Mouse (Mus musculus) myocyte (in vitro differentiated cells): ENCODE measurements at regions not wholly inside any gene's neighbourhood (a gene's known extent, or its start where the extent isn't known, plus 50 kb on each side); places are given as distances from the start of the nearest gene placed in this dataset.

Source experiments
- H3K27me3 ChIP-seq: one replicate; pipeline ENCODE4 v1.6.1; 2011; ENCODE audit not compliant: control insufficient read depth, insufficient read depth, insufficient read length
- H3K36me3 ChIP-seq: one replicate; pipeline ENCODE4 v1.6.1; 2011; ENCODE audit not compliant: control insufficient read depth, insufficient read depth
- H3K4me2 ChIP-seq: one replicate; pipeline ENCODE4 v1.6.1; 2011; ENCODE audit warnings: low read depth, control low read depth
- H3K4me3 ChIP-seq: one replicate; pipeline ENCODE4 v1.5.1; 2011; ENCODE audit warnings: mild to moderate bottlenecking, control low read depth, moderate library complexity
- H3K79me2 ChIP-seq: one replicate; pipeline ENCODE4 v1.6.1; 2011; ENCODE audit not compliant: control insufficient read depth, insufficient read depth
- H3ac ChIP-seq: one replicate; pipeline ENCODE4 v1.6.1; 2011; ENCODE audit not compliant: control insufficient read depth, insufficient read length
- CEBPB ChIP-seq: IDR thresholded peaks from 2 replicates; pipeline ENCODE4 v1.6.1; 2011; ENCODE audit warnings: mild to moderate bottlenecking, moderate library complexity; ENCODE audit not compliant: poor library complexity, insufficient read depth, severe bottlenecking
- E2F4 ChIP-seq: IDR thresholded peaks from one replicate; pipeline ENCODE4 v1.6.1; 2011; ENCODE audit warnings: mild to moderate bottlenecking, control low read depth, moderate library complexity; ENCODE audit not compliant: insufficient read depth
- MAX ChIP-seq: IDR thresholded peaks from one replicate; pipeline ENCODE4 v1.6.1; 2011; ENCODE audit warnings: low read depth, mild to moderate bottlenecking, control low read depth
- MYOD1 ChIP-seq, 3 experiments: IDR thresholded peaks; one replicate each; pipeline ENCODE4 v1.6.1; 2011; ENCODE audit warnings: control low read depth in 2 of 3, low read depth in 2 of 3, mild to moderate bottlenecking in 2 of 3, moderate library complexity in 1 of 3; ENCODE audit not compliant: insufficient read length in 2 of 3, control insufficient read depth in 1 of 3
- MYOG ChIP-seq, 3 experiments: IDR thresholded peaks; one replicate each; pipeline ENCODE4 v1.6.1; 2011; ENCODE audit warnings: control low read depth in 2 of 3, low read depth in 2 of 3, mild to moderate bottlenecking in 2 of 3; ENCODE audit not compliant: insufficient read length in 2 of 3, control insufficient read depth in 1 of 3, insufficient read depth in 1 of 3
- POLR2A ChIP-seq: IDR thresholded peaks from one replicate; pipeline ENCODE4 v1.6.1; 2011; ENCODE audit warnings: low read depth, mild to moderate bottlenecking, control low read depth, moderate library complexity; ENCODE audit not compliant: insufficient read length
- POLR2AphosphoS2 ChIP-seq: IDR thresholded peaks from one replicate; pipeline ENCODE4 v1.6.1; 2011; ENCODE audit warnings: low read depth, control low read depth; ENCODE audit not compliant: insufficient read length
- REST ChIP-seq: IDR thresholded peaks from one replicate; pipeline ENCODE4 v1.6.1; 2011; ENCODE audit warnings: mild to moderate bottlenecking, control low read depth, moderate library complexity; ENCODE audit not compliant: insufficient read depth, insufficient read length
- SRF ChIP-seq: IDR thresholded peaks from one replicate; pipeline ENCODE4 v1.6.1; 2011; ENCODE audit warnings: low read depth; ENCODE audit not compliant: control insufficient read depth, insufficient read length
- TCF12 ChIP-seq: IDR thresholded peaks from one replicate; pipeline ENCODE4 v1.6.1; 2011; ENCODE audit warnings: mild to moderate bottlenecking, control low read depth; ENCODE audit not compliant: poor library complexity, insufficient read depth, severe bottlenecking
- TCF3 ChIP-seq: IDR thresholded peaks from one replicate; pipeline ENCODE4 v1.6.1; 2011; ENCODE audit warnings: low read depth, control low read depth; ENCODE audit not compliant: insufficient read length
- USF1 ChIP-seq: IDR thresholded peaks from one replicate; pipeline ENCODE4 v1.6.1; 2011; ENCODE audit warnings: low read depth, mild to moderate bottlenecking, control low read depth, moderate library complexity

DNA sequence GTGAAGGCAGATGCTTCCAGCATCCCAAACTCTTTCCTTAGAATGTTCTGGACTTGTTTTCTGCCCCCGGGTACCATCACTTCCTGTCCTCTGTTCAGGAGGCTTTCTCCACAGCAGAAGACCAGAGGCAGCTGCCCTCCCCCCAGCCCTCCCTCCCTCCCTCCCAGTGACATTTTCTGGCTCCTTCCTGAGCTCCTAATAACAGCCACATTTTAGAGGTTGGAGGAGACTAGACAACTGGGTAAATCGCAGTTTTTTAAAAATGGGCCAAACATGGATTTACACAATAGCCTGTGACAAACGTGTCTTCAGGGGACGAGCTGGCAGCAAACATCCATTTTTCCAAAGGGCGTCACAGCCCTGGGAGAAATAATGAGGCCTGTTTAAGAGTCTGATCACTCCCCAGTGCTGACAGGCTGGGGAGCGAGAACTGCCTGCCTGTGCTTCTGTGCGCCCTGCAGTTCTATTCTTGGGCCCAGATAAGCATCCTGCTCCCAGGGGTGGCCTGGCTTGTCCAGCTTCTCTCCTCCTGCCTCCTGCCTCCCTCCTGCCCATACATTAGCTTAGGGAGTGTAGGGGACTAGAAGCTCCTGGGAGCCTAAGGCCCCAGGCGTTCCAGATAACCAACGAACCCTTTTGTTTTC, 299.7 kb downstream of the Matn1 start:
- H3K4me2 ChIP-seq, result no peak overlapping the region
- H3K4me3 ChIP-seq, result no peak overlapping the region
- H3K79me2 ChIP-seq, result no peaks in the 10 kb centered on the region
- no peaks in the 10 kb centered on the region for H3K27me3 ChIP-seq
- no peaks in the 10 kb centered on the region for H3K36me3 ChIP-seq
- TF ChIP-seq POLR2A (no peak), SRF (no peak), TCF3 (no peak), MYOD1 (IDR thresholded peaks at IDR 0.05; ENCODE audit: control insufficient read depth in 1 of 3, insufficient read length in 2 of 3, low read depth in 2 of 3) (no peak)
- no peak overlapping the region for H3ac ChIP-seq

DNA sequence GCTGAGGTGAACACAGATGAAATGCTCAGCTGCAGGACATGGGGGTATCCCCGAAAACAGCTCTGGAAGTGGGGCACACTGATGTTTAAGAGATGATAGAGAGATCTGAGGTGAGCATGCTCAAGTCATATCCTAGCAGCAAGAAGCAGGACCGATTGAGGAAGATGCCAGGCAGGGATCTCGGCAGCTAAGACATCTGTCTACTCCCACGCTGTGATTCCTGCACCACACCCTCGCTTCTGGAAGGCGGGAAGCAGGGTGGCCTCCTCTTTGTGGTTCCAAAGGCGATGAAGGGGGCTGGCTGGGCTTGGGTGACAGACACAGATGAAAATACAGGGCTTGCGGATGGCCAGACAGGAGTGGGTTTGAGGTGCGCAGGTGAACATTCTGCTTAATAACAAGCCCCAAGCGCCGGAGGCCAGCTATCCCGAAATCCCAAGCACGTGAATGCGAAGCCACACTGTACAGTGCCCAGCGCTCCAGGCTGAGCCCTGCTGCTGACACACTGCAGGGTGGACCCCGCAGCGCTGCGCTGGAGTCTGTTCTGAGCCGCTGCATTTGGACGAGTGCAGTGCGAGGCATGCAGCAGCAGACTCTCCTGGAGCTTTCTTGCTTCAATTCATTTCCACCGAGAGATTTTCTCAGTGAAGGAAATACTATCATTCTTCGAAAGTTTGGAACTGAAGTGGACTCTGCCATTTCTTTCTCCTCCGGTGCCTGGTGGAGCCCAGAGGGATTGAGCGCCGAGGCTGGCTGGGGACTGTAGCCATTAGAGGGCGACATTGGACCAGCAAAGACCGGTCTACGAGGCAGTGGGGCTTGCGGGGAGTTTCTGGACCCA, 308.6 kb downstream of the Matn1 start:
- H3K4me3 ChIP-seq, result no peak overlapping the region
- H3K36me3 ChIP-seq, result no peaks in the 10 kb centered on the region
- H3K79me2 ChIP-seq, result no peaks in the 10 kb centered on the region
- no peak for TF ChIP-seq MAX
- TF ChIP-seq MYOG (IDR thresholded peaks at IDR 0.05; ENCODE audit: control insufficient read depth in 1 of 3, insufficient read depth in 1 of 3, insufficient read length in 2 of 3, low read depth in 2 of 3), result no peak
- TF ChIP-seq POLR2A, result no peak
- TF ChIP-seq MYOD1 (IDR thresholded peaks at IDR 0.05; ENCODE audit: control insufficient read depth in 1 of 3, insufficient read length in 2 of 3, low read depth in 2 of 3), result no peak
- TF ChIP-seq TCF3, result no peak
- H3K27me3 ChIP-seq, result no peaks in the 10 kb centered on the region
- H3ac ChIP-seq, result no peak overlapping the region
- no peak overlapping the region for H3K4me2 ChIP-seq

DNA sequence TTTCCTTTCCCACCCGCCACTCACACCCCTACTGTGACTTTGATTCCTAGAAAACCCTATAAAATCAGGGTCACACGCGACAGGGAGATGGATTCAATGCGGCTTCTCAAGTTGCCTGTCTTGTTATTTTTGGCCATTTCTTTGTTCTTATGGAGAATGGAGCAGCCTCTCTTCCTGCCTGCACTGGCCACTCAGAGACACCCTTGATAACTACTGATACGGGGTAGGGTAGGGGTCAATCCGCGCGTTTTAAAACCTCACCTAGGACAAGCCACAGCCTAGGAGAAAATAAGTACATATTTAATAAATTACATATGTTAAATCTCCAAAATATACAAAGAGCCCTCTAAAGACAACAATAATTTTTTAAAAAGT, 309.2 kb downstream of the Matn1 start:
- TF ChIP-seq USF1, result no peak
- TF ChIP-seq E2F4, result no peak
- no peak for TF ChIP-seq MYOG (IDR thresholded peaks at IDR 0.05; ENCODE audit: control insufficient read depth in 1 of 3, insufficient read depth in 1 of 3, insufficient read length in 2 of 3, low read depth in 2 of 3)
- TF ChIP-seq TCF12, result no peak
- TF ChIP-seq POLR2A, result no peak
- TF ChIP-seq CEBPB, result no peak
- TF ChIP-seq REST, result no peak
- no peak for TF ChIP-seq MAX
- no peak for TF ChIP-seq MYOD1 (IDR thresholded peaks at IDR 0.05; ENCODE audit: control insufficient read depth in 1 of 3, insufficient read length in 2 of 3, low read depth in 2 of 3)
- no peak for TF ChIP-seq SRF
- no peak for TF ChIP-seq TCF3
- TF ChIP-seq POLR2AphosphoS2, result no peak
- H3K4me3 ChIP-seq, result no peak overlapping the region

DNA sequence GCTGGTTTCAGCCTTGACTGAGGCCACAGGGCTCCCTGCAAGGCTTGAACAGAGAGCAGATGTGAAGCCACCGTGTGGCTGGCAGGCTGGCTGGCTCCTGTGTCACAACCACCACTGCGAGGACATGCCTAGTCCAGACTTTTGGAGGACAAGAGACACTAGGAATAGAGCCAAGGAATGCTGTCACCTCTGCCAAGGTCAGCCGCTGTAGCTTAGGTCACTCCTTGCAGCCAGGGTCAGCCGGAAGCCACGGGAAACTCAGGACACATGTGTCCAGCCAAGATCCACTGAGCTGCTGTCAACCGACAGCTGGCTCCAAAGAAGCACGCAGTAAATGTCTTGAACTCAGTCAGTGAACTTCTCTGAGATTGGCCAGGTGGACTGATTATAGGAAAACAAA, 310.1 kb downstream of the Matn1 start:
- H3K79me2 ChIP-seq, result no peaks in the 10 kb centered on the region
- TF ChIP-seq POLR2AphosphoS2, result no peak
- no peak for TF ChIP-seq MAX
- no peak for TF ChIP-seq MYOG (IDR thresholded peaks at IDR 0.05; ENCODE audit: control insufficient read depth in 1 of 3, insufficient read depth in 1 of 3, insufficient read length in 2 of 3, low read depth in 2 of 3)
- no peak for TF ChIP-seq USF1
- TF ChIP-seq REST, result no peak
- no peak for TF ChIP-seq SRF
- no peak for TF ChIP-seq E2F4
- TF ChIP-seq MYOD1 (IDR thresholded peaks at IDR 0.05; ENCODE audit: control insufficient read depth in 1 of 3, insufficient read length in 2 of 3, low read depth in 2 of 3), result no peak
- no peak for TF ChIP-seq POLR2A
- no peak overlapping the region for H3K4me3 ChIP-seq
- no peak overlapping the region for H3ac ChIP-seq
- no peaks in the 10 kb centered on the region for H3K27me3 ChIP-seq
- H3K4me2 ChIP-seq, result no peak overlapping the region
- no peaks in the 10 kb centered on the region for H3K36me3 ChIP-seq

More for the DNA sequence above, 309.2 kb downstream of the Matn1 start:
- H3K36me3 ChIP-seq, result no peaks in the 10 kb centered on the region
- H3ac ChIP-seq, result no peak overlapping the region
- H3K27me3 ChIP-seq, result no peaks in the 10 kb centered on the region
- H3K4me2 ChIP-seq, result no peak overlapping the region
- no peaks in the 10 kb centered on the region for H3K79me2 ChIP-seq

DNA sequence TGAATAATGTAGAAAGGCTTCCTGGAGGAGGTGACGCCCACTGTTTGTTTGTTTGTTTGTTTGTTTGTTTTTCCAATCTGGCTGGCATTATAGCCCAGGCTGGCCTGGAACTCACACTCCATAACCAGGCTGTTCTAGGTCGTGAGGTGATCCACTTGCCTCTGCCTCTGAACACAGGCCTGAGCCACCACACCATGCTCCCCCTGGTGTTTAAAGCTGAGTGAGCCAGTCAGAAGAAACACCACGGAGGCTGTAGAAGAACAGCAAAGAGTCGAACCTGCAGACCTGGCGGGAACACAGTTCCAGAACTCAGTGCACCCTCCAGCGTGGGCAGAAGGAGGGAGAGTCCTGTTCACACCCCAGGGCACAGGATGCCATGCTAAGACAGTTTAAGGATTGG, 310.5 kb downstream of the Matn1 start:
- H3K27me3 ChIP-seq, result no peaks in the 10 kb centered on the region
- no peaks in the 10 kb centered on the region for H3K36me3 ChIP-seq
- no peak overlapping the region for H3K4me3 ChIP-seq
- no peak overlapping the region for H3K4me2 ChIP-seq
- H3K79me2 ChIP-seq, result no peaks in the 10 kb centered on the region
- no peak overlapping the region for H3ac ChIP-seq
- no peak for TF ChIP-seq TCF12
- no peak for TF ChIP-seq MAX
- TF ChIP-seq MYOG (IDR thresholded peaks at IDR 0.05; ENCODE audit: control insufficient read depth in 1 of 3, insufficient read depth in 1 of 3, insufficient read length in 2 of 3, low read depth in 2 of 3), result no peak
- no peak for TF ChIP-seq CEBPB
- no peak for TF ChIP-seq TCF3
- TF ChIP-seq E2F4, result no peak
- TF ChIP-seq SRF, result no peak
- no peak for TF ChIP-seq POLR2A
- no peak for TF ChIP-seq MYOD1 (IDR thresholded peaks at IDR 0.05; ENCODE audit: control insufficient read depth in 1 of 3, insufficient read length in 2 of 3, low read depth in 2 of 3)
- TF ChIP-seq USF1, result no peak
- no peak for TF ChIP-seq POLR2AphosphoS2
- no peak for TF ChIP-seq REST
